Mouse (Mus musculus): ENCODE results near the gene Loxl1.
"Not testable (repeated sequence)": the region's sequence is repeated elsewhere in the genome, so short reads cannot be mapped to it uniquely, and the experiment has no call there.

Gene Loxl1

DNA sequence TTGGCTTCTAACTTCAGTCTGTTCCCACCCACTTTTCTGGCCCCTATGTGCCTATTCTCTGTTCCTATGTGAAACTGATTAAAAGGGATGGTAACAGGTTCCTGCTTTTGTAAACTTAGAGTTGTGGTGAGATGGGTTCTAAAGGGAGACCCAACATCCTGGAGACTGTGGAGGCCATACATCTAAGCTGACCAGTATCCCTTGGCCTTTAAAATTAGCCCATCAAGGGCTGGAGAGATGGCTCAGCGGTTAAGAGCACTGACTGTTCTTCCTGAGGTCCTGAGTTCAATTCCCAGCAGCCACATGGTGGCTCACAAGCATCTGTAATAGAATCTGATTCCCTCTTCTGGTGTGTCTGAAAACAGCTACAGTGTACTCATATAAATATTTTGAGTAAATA is 62.3 kb downstream of the Loxl1 start:
- DNase-seq (ENCODE audit: low spot score in 2 of 2) = not testable (repeated sequence)

DNA sequence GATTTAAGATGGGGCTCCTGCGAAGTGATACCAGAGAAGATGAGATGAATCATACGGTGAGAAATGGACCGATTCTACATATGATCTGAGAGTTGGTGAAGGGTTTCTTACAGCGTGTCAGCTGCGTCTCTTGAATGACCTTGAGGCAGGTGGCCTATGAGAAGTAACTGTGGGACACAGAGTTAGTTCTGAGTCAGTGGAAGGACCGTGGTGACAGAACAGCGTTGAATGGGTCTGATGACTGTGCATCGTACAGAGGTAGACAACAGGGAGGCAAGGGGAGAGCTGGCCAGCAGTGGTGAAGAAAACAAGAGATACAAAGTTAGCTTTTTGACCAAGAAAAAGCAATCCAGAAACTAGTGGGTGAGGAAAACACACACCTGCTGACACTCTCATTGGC is 62.7 kb downstream of the Loxl1 start:
- DNase-seq (ENCODE audit: low spot score in 2 of 2) = no peak

DNA sequence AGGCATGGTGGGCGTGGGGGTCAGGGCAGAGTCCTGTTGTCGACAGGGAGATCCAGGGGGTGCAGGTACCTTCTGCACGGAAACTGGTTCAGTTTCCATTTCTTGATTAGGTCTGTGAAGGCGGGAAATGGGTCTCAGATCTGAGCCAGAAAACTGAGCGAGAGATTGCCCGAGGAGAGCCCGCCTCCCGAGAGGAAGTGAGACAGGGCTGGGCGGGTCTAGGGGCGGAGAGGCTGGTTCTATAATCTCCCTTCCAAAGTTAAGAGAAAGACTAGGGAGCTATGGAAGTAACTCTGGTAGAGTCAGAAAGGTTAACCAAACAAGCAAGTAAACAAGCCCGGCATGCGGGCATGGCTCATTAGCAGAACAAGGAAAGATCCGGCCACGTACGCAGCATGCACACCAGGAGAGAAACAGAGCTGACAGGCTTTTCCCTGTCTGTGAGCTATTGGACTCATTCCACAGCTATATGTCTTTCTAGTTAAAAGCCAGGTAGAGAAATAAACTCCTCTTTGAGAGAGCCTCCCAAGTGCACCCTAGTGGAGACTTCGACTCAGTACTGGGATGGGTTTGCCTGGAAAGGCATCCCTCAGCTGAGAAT is 63.3 kb downstream of the Loxl1 start, which contains the start of gene Pml:
Gene Pml, minus strand, starts transcription at position 195 of the 601 bp plus-strand sequence.
- DNase-seq (ENCODE audit: low spot score in 2 of 2) = peak; percentile 61 to 73

DNA sequence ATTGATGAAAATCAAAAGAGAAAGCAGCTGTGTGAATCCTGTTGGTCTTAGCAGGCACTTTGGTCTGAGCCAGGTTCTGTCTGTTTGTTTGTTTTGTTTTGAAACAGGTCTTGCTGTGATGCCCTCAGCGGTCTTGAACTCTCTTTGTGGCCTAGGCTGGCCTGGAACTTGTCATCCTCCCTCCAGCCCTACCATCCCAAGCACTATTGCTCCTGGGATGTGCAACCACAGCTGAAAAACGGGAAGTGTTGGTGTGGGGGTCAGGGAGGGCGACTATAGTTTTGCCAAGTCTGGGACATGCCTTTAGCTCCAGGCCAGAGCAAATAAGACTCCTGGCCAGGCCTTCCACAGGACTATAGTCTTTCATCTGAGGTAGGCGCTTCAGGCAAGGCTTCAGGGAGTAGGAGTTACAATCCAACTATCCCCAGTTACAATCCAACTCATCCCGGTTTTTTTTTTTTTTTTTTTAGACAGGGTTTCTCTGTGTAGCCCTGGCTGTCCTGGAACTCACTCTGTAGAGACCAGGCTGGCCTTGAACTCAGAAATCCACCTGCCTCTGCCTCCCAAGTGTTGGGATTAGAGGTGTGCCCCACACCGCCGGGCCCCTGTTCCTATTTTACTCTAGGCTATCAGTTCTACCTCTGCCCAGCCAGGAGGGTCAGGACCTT is 64.1 kb downstream of the Loxl1 start:
- DNase-seq (ENCODE audit: low spot score in 2 of 2) = no peak

DNA sequence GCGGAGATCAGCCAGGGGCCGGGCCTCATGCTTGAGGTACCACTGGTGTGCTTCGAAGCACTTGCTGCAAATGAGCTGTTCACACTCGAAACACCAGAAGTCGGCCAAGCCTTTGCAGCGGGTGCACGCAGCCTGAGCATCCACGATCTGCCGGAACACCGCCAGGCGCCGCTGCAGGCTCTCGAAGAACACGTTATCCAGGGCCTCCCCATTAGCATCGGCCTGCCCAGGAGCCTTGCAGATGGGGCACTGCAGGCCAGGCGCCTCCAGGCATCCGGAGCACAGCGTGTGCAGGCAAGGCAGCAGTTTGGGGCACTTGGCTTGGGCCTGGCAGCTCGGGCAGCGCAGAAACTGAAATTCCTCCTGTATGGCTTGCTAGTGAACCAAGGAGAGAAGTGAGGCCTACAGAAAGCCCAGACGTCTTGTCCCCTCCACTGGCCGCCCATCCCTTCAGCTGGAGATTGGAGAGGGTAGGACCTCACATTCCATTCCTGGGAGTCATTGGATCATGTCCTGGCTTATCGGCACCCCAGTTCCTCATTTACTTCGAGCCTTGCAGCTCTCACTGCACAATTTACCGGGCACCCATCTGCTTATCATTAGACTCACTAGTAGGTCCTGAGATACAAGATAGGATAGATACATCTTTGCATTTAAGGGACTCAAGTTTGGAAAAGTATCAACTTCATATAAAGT is 65.8 kb downstream of the Loxl1 start:
- peak; percentile 70 to 82 for DNase-seq (ENCODE audit: low spot score in 2 of 2)

DNA sequence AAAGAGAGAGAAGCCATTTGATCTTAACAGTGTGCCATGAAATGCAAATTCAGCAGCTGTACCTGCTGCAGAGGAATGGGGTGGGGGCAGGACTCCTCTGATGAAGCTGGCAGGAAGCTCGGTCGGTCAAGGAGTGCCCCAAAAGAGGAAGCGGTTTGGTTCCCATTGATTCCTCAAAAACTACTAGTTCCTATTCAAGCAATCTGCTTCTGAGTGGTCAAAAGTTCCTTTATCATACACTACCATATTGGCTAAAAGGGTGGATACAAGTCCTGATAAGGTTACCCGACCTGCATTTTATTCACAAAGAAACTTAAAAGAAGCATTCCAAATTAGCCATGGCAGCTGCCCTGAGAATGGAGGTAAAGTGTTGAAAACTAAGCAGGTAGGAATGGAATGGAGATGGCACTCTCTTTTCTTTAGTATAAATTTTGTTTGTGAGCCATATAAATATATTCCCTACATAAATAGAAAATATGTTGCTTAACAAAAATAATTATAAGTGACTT is 66.8 kb downstream of the Loxl1 start:
- no peak for DNase-seq (ENCODE audit: low spot score in 2 of 2)

DNA sequence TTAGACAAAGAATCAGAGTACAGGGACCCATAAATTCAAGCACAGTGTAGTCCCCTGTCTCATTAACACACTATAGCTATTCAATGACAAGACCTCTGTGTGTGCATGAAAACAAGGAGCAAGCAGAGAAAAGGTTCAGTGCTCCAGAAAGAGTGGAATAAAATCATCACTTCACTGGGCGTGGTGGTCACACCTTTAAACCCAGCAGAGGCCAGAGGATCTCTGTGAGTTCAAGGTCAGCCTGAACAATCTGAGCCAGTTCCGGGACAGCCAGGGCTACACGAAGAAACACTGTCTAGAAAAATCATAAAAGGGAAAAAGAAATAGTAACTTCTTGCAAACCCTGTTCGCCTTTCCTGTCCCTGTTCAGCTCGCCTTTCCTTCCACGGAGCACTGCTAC is 69.3 kb downstream of the Loxl1 start:
- DNase-seq (ENCODE audit: low spot score in 2 of 2) = no peak

DNA sequence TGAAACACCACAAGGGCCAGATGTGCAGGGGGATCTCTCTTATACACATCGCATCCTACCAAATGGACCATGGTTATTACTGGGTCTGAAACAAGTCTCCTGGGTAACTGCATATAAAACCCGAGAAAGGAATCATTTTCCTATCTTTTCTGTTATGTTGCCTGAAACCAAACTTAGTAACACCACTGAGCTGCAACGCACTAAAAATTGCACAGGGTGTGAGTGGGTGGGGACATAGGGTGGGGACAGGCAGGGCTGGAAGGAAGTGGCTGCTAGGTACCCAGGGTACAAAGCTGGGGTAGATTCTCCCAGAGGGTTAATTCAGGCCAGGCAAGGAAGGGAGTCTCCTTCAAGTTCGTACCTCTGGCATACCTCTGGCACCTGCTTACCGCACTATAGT is 70.3 kb downstream of the Loxl1 start:
- DNase-seq (ENCODE audit: low spot score in 2 of 2) = no peak

DNA sequence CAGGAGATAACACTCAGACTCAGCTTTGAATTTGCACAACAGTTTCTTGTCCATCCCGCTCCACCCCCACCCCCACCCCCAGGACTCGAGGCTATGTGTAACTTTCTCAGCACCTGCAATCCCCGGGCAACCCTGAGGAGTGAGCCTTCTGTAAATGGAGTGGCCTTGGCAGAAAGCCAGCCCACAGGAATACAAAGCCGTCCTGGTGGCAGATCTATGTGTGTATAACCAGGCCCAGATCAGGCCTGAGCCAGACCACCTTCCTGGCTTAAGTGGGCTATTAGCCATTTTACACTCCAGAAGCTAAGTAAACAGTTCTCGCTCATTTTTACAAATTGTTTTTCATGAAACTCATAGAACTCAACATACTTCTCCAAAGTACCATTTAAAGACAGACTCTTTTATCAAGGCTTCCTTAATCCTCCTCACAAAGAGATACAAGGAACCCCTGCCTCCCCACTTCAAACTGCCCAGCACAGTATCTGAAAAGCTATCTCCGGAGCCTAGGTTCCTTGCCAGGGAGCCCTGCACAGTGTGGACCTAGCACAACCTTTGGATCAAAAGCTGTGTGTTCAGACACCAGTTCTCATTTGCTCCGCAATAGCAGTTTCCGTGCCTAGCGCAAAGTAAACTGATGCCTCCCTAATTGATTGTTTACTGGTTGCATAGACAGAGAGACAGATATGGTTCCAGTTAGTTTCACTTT is 71.1 kb downstream of the Loxl1 start:
- DNase-seq (ENCODE audit: low spot score in 2 of 2) = no peak

Data from thymus, postnatal 10 days (tissue).